Mouse (Mus musculus): Measurements from ENCODE around the gene Tcl1b2.

- no peak for TF ChIP-seq CTCF (IDR thresholded peaks at IDR 0.05; ENCODE audit: low read depth, low read length)
- TF ChIP-seq POLR2A (IDR thresholded peaks at IDR 0.05; ENCODE audit: extremely low read depth, insufficient read depth, low read length): no peak
Measured at GRCm38 (mm10) chr12:105145714-105146113, at the start of gene Tcl1b2.
